9 mouse cellular contexts compared by ENCODE assay signal in the genomic region with DNA sequence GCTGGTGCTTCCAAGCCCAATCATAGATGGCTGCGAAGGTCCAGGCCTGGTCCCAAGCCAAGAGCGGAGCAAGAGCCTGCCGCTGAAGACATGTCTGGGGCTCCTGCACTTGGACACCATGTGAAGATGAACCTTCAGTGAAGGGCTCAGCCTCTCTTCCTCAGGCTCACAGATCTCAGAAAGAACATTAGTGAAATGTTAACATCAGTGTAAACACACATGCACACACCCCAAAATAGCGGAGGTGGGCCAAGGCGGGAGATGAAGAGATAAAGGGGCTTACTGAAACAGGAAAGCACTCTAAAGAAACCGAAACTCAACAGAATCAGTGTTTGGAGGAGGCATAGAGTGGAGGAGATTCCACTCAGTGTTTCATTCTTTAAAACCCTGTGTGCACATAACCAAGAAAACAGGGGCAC. TPM values are rescaled to one million over a fixed set of nuclear protein-coding genes. Genes with fewer than 3 reads are reported as not detected.
DNase-seq lines count a peak whose midpoint lies in the region; ATAC-seq and TF ChIP-seq lines count a peak whose summit lies in the region.
"Had no signal": no experiment of that assay in that cellular context is flagged by ENCODE, and none has a peak within 500 bp of the region (broad histone marks: within the 10 kb centered on the region; RNA-seq: fewer than 3 reads in every experiment).

No protein-coding gene starts in this region.

- TF ChIP-seq POLR2A in CH12.LX (IDR thresholded peaks at IDR 0.05; ENCODE audit: low read depth, low read length) = 0 out of 2 replicates have a peak, but pooled peaks have one; percentile 2

- peak; percentile 93 for DNase-seq in heart, adult 11 months
- DNase-seq in CH12.LX (ENCODE audit: extremely low read depth) = no peak
- DNase-seq in induced T-regulatory cell, adult 2 months (ENCODE audit: low read depth) = peak; percentile 92
- DNase-seq in left cerebral cortex, adult 18-20 months (ENCODE audit: low spot score in 2 of 2) = no peak
- DNase-seq in right cerebral cortex, adult 2 months (ENCODE audit: low spot score in 2 of 2) = no peak
- no peak for DNase-seq in layer of hippocampus, postnatal 25 days (ENCODE audit: extremely low spot score in 1 of 2, low spot score in 1 of 2)

- no peaks in the 10 kb centered on the region for H3K36me3 ChIP-seq in heart, embryonic 11.5 days (ENCODE audit: control insufficient read depth, insufficient read depth, low read length)
- H3K36me3 ChIP-seq in CH12.LX (replicated peaks in 1 of 2; ENCODE audit: control insufficient read depth in 1 of 2, insufficient read depth in 1 of 2, low read length in 1 of 2) = peaks cover 0 to 2% of the 10 kb centered on the region in 2 experiments
- H3K36me3 ChIP-seq: forebrain, embryonic 15.5 days had no signal

- no peak for TF ChIP-seq CTCF in CH12.LX (conservative IDR thresholded peaks at IDR 0.05 in 1 of 2, IDR thresholded peaks at IDR 0.05 in 1 of 2; ENCODE audit: low read depth in 2 of 2, low read length in 2 of 2)

- peak; percentile 51 for TF ChIP-seq EP300 in CH12.LX (IDR thresholded peaks at IDR 0.05; ENCODE audit: low read length)

- H3K27me3 ChIP-seq in heart, embryonic 11.5 days (ENCODE audit: control insufficient read depth, insufficient read depth, low read length) = no peaks in the 10 kb centered on the region
- no peaks in the 10 kb centered on the region for H3K27me3 ChIP-seq in CH12.LX (replicated peaks)
- H3K27me3 ChIP-seq: forebrain, embryonic 15.5 days had no signal

- in situ Hi-C loops in CH12.LX (cut with MboI; ENCODE audit: low pct_ligation_motif_present, low pct_unique_long_range_greater_than_20kb, low sequenced_read_pairs) = no loop called here

- no peak overlapping the region for H3K9ac ChIP-seq in heart, embryonic 11.5 days (ENCODE audit: low read depth, low read length)
- H3K9ac ChIP-seq in CH12.LX (ENCODE audit: insufficient read depth, low read depth) = peak overlapping the region; percentile 83
- H3K9ac ChIP-seq: forebrain, embryonic 15.5 days had no signal

- dilution Hi-C loops in CH12.LX (cut with MboI; ENCODE audit: extremely low pct_ligation_motif_present, extremely low pct_unique_long_range_greater_than_20kb, low sequenced_read_pairs) = no loop called here

- H3K4me1 ChIP-seq in heart, embryonic 11.5 days (ENCODE audit: control insufficient read depth, insufficient read depth, low read length) = 0 out of 2 replicates have a peak, but pooled peaks cover 6% of the 10 kb centered on the region
- peaks cover 46 to 76% of the 10 kb centered on the region in 2 experiments for H3K4me1 ChIP-seq in CH12.LX (ENCODE audit: control insufficient read depth in 1 of 2, insufficient read depth in 2 of 2)

- H3K27ac ChIP-seq in heart, embryonic 11.5 days (ENCODE audit: low read depth, low read length) = no peak overlapping the region
- H3K27ac ChIP-seq in CH12.LX (ENCODE audit: insufficient read depth, low read depth) = peak overlapping the region; percentile 94
- H3K27ac ChIP-seq: forebrain, embryonic 15.5 days had no signal

- no peak for TF ChIP-seq RAD21 in CH12.LX (IDR thresholded peaks at IDR 0.05; ENCODE audit: low read depth, low read length)

- no peaks in the 10 kb centered on the region for H3K9me3 ChIP-seq in heart, embryonic 11.5 days (replicated peaks; ENCODE audit: control insufficient read depth, low read length)
- peaks cover 8% of the 10 kb centered on the region for H3K9me3 ChIP-seq in CH12.LX (replicated peaks; ENCODE audit: low read length)
- H3K9me3 ChIP-seq: forebrain, embryonic 15.5 days had no signal

- H3K4me3 ChIP-seq in heart, embryonic 11.5 days (ENCODE audit: low read depth, low read length) = no peak overlapping the region
- H3K4me3 ChIP-seq in CH12.LX (replicated peaks in 1 of 3; ENCODE audit: low read depth in 2 of 3, low read length in 2 of 3, poor library complexity in 1 of 3) = no peak overlapping the region
- H3K4me3 ChIP-seq: forebrain, embryonic 15.5 days had no signal

- no peaks in the 10 kb centered on the region for H3K79me2 ChIP-seq in CH12.LX (replicated peaks; ENCODE audit: control insufficient read depth, extremely low read depth, insufficient read depth, poor library complexity, severe bottlenecking)

- 80% methylated on average over 6 of the region's 6 CpGs for WGBS in heart, embryonic 11.5 days (ENCODE audit: insufficient replicate concordance)

- ATAC-seq in heart, embryonic 11.5 days (replicated peaks; ENCODE audit: insufficient number of reproducible peaks, low FRiP score, low TSS enrichment) = no peak
- peak; percentile 56; the same call in 1 of the 2 replicates for ATAC-seq in megakaryocyte-erythroid progenitor cell, adult 5-6 weeks (replicated peaks; ENCODE audit: low FRiP score, low TSS enrichment, poor library complexity, severe bottlenecking)
- ATAC-seq: forebrain, embryonic 15.5 days had no signal

- H3K4me2 ChIP-seq in heart, embryonic 11.5 days = no peak overlapping the region
- H3K4me2 ChIP-seq in CH12.LX (ENCODE audit: insufficient read depth, low read depth, poor library complexity, severe bottlenecking) = peak overlapping the region; percentile 63
- H3K4me2 ChIP-seq: forebrain, embryonic 15.5 days had no signal

TF ChIP-seq in CH12.LX, 34 proteins besides CTCF, POLR2A, EP300 and RAD21:
- TF ChIP-seq JUND (conservative IDR thresholded peaks at IDR 0.05; ENCODE audit: low read depth, low read length) (no peak), ZNF384 (IDR thresholded peaks at IDR 0.05; ENCODE audit: low read depth, low read length) (no peak), BHLHE40 (IDR thresholded peaks at IDR 0.05; ENCODE audit: low read depth, low read length) (peak; percentile 57), MEF2A (IDR thresholded peaks at IDR 0.05; ENCODE audit: borderline replicate concordance, low read depth, low read length) (peak; percentile 57; the same call in 1 of the 2 replicates), MXI1 (IDR thresholded peaks at IDR 0.05; ENCODE audit: low read depth, low read length) (peak; percentile 61; the same call in 1 of the 2 replicates), UBTF (IDR thresholded peaks at IDR 0.05; ENCODE audit: low read depth, low read length) (0 out of 2 replicates have a peak, but pooled peaks have one; percentile 2), IRF4 (IDR thresholded peaks at IDR 0.05; ENCODE audit: low read depth, low read length) (peak; percentile 75), JUN (IDR thresholded peaks at IDR 0.05; ENCODE audit: insufficient read depth, low read depth, low read length) (no peak), ZKSCAN1 (IDR thresholded peaks at IDR 0.05; ENCODE audit: borderline replicate concordance, low read depth, low read length) (no peak), PAX5 (IDR thresholded peaks at IDR 0.05; ENCODE audit: low read length) (no peak), CHD1 (IDR thresholded peaks at IDR 0.05; ENCODE audit: low read depth, low read length) (peak; percentile 69; the same call in 1 of the 2 replicates), TCF12 (IDR thresholded peaks at IDR 0.05; ENCODE audit: low read depth, low read length) (peak; percentile 54; the same call in 1 of the 2 replicates), CHD2 (IDR thresholded peaks at IDR 0.05; ENCODE audit: low read length) (peak; percentile 55; the same call in 1 of the 2 replicates), MAX (IDR thresholded peaks at IDR 0.05; ENCODE audit: low read length) (peak; percentile 47; the same call in 1 of the 2 replicates), SIN3A (IDR thresholded peaks at IDR 0.05; ENCODE audit: low read length) (no peak; the same call in 1 of the 2 replicates), USF2 (conservative IDR thresholded peaks at IDR 0.05; ENCODE audit: low read depth, low read length) (no peak), ETS1 (conservative IDR thresholded peaks at IDR 0.05; ENCODE audit: low read depth, low read length) (peak; percentile 62; the same call in 1 of the 2 replicates), E2F4 (IDR thresholded peaks at IDR 0.05; ENCODE audit: insufficient replicate concordance, low read depth, low read length) (0 out of 2 replicates have a peak, but pooled peaks have one; percentile 53), HCFC1 (IDR thresholded peaks at IDR 0.05; ENCODE audit: low read depth, low read length) (0 out of 2 replicates have a peak, but pooled peaks have one; percentile 19), KAT2A (IDR thresholded peaks at IDR 0.05; ENCODE audit: insufficient replicate concordance, low read length) (0 out of 2 replicates have a peak, but pooled peaks have one; percentile 18), NRF1 (IDR thresholded peaks at IDR 0.05; ENCODE audit: low read depth, low read length) (0 out of 2 replicates have a peak, but pooled peaks have one; percentile 19), MYC (IDR thresholded peaks at IDR 0.05; ENCODE audit: low read depth, low read length) (peak; percentile 46; the same call in 1 of the 2 replicates)

RNA-seq across cellular contexts. Expression of a gene that starts 48.3 kb away (rescaled TPM):
- 26.8 and 45.4 TPM in 2 replicates for polyA plus RNA-seq in heart, embryonic 11.5 days (2014; fragmentation: Nextera tagmentation; extraction: Ambion mirVana)
- 38.9 and 51.2 TPM in 2 replicates for total RNA-seq in CH12.LX (2012; rRNA removed)
- 42.0 and 43.0 TPM in 2 replicates for total RNA-seq in CH12.LX (2014; rRNA removed)
- 38.2 and 43.2 TPM in 2 replicates for polyA plus RNA-seq in CH12.LX (2012; ENCODE audit: insufficient read length, low read depth)
- 9.0 and 9.3 TPM in 2 replicates for total RNA-seq in megakaryocyte-erythroid progenitor cell, adult 5-6 weeks (2014; fragmentation: Nextera tagmentation)
- total RNA-seq in megakaryocyte-erythroid progenitor cell, adult 5-6 weeks (2017) = 6.4 and 7.8 TPM in 2 replicates
- total RNA-seq in left cerebral cortex, adult 18-20 months (2021) = 10 to 100 TPM; 68.8 to 78.1 TPM
- total RNA-seq in layer of hippocampus, postnatal 25 days (2021) = 10 to 100 TPM; 61.1 to 65.4 TPM

Comparison
In these comparisons a context has a peak if more than half of its experiments do, and no peak if none do; other contexts are left out.
1. DNase-seq: peak in heart, adult 11 months (single experiment) and induced T-regulatory cell, adult 2 months (single experiment); none in CH12.LX (single experiment), left cerebral cortex, adult 18-20 months (0 of 2), right cerebral cortex, adult 2 months (0 of 2) and layer of hippocampus, postnatal 25 days (0 of 2).